Mouse (Mus musculus): Measurements from ENCODE around the gene Ecpas. TPM values are rescaled to one million over a fixed set of nuclear protein-coding genes. Genes with fewer than 3 reads are reported as not detected.

The Ecpas gene
- total RNA-seq (2015; ENCODE audit: low replicate concordance): 53.0 and 54.1 TPM in 2 replicates
- total RNA-seq (2017; ENCODE audit: low replicate concordance): 34.0 and 34.1 TPM in 2 replicates

DNA sequence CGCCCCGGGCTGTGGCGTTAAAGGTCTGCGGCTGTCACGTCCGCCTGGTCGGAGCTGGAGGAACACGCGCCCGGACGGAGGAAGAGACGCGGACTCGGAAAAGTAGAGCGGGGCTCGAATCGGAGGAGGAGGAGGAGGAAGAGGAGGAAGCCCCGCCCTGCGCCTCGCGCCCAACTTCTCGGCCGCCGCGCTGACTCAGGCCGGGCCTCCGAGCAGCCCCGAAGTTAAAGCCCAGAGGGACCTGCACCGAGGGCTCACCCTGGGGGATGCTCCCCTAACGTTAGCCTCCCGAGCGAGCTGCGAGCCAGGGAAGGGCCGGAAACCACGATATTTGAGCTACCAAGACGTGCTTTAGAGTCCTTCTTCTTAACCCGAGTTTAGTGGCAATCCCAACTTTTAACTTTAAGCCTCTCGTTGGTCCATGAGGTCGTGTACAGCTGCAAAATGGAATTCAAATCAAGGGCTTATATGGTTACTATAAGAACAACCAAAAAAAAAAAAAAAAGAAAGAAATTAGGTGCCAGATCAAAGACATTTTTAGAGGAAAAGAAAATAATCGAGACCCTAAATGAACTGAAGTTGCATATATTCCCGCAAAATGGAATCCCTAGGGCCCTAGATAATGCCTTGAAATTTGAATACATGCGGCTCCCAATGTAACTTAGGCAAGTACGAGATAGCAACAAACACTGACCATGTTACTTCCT lies at the start of gene Ecpas:
Gene Ecpas (minus strand): TSS at position 121 of the 707 bp plus-strand sequence.
- ATAC-seq (replicated peaks; ENCODE audit: low FRiP score, poor library complexity, severe bottlenecking): peak; percentile 91

DNA sequence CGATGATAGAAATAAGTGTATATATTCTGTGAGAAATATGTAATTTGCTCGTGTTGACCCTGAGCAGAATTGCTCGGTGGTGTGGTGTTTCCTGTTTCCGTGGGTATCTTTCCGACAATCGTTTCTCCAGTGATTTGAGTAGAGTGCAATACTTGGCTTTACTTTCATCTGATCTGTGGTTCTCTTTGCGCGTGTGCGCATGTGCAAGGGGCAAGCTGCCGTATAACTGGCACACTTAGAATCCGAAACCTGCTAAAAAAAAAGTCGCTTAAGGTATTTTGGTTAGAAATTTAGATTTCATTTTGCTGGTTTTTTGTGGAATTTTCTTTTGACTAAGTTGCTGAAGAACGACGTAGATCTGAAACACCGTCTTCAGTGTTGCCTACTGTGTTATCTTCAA lies 49.2 kb upstream of the Ecpas start:
- ATAC-seq (replicated peaks; ENCODE audit: low FRiP score, poor library complexity, severe bottlenecking): no peak

DNA sequence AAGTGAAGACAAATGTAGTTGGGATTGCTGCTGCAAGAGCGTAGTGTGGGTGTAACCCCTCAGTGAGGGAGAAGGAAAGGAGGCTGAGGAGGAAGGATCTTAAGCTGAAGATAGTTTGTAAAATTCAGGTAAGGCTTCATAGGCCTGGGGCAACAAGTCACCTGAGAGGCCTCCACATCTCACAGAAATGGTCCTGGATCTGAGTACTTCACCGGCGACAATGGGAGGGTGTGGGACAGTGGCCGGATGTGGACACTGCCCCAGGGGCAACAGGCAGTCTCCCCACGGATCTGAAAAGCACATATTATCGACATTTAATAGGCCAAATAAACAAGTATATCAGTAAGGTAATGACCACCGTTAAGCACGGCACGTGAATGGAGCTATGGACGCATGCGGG lies 40.1 kb upstream of the Ecpas start:
- ATAC-seq (replicated peaks; ENCODE audit: low FRiP score, poor library complexity, severe bottlenecking): no peak

DNA sequence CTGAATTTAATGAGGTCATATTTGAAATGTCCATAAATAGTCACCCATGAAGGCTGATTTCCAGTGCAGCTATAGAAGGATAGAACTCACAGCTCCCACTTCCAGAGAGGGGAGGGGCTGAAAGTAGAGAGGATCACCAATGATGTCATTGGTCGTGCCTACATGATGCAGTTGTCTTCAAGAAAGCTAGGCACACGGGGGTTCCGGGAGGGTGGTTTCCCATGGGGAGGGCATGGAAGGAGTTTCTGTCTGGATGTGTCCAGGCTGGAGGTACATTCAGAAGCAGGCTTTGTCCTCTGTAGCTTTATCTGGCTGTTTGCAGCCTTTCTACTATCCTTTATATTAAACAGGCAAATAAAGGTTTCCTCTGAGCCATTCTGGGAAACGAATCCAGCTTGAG lies 35.8 kb upstream of the Ecpas start:
- ATAC-seq (replicated peaks; ENCODE audit: low FRiP score, poor library complexity, severe bottlenecking): no peak

DNA sequence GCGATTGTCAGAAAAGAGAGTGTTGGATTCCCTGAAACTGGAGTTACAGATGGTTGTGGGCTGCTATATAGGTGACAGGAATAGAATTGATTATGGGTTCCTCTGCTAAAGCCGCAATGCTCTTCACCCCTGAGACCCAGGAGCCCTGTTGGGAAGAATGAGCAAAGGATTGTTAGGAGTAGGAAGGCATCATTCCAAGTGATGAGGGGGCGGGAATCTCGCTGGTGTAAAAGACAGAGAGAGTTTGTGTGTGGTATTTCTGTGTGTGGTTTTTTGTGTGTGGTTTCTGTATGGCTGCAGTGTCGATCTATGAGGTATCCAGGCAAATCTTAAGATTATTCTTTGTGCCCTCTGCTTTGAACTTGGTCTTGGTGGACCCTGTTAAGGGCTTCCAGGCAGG lies 32.1 kb upstream of the Ecpas start:
- ATAC-seq (replicated peaks; ENCODE audit: low FRiP score, poor library complexity, severe bottlenecking): no peak

- no peak for ATAC-seq (replicated peaks; ENCODE audit: low FRiP score, poor library complexity, severe bottlenecking)
Observed at GRCm38 (mm10) chr4:58944206-58944553, 31.6 kb upstream of the Ecpas start.

DNA sequence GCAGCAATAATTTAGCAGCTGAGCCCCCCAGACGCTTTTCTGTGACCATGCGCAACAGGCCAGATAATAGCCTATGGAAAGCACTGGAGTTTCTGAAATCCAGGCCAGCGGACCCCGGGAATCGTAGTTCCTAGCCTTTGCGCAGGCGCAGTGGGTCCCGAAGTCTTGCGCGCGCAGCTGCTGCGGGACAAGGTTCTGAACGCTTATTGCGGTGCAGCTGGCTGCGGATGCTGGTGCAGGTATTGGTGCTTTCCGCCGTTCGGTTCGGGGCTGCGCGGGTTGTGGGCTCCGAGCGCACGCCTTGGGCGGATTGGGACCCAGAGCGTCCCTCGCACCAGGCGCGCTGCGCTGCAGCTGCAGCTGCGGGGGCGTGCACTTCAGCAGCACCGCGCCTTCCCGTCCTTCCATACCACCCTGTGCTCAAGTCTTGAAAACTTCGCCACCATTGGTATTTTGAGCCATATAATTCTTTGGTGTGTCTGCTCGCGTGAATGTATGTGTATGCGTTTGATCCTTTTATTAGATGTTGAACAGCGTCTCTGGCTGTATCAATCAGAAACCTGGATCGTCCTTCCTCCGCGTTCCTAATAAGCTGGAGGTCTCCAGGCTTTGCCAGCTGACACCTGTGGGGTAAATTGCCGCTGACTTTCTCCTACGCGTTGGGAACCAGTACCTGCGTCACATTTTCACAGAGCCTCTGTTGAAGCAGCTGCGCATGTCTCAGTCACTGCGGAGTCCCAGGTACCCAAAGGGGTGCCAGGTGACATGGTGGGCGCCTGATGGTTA lies 31.1 kb upstream of the Ecpas start, which contains the start of gene Zkscan16:
Gene Zkscan16 (plus strand): TSS at position 209 of the 786 bp plus-strand sequence.
- ATAC-seq (replicated peaks; ENCODE audit: low FRiP score, poor library complexity, severe bottlenecking): no peak

DNA sequence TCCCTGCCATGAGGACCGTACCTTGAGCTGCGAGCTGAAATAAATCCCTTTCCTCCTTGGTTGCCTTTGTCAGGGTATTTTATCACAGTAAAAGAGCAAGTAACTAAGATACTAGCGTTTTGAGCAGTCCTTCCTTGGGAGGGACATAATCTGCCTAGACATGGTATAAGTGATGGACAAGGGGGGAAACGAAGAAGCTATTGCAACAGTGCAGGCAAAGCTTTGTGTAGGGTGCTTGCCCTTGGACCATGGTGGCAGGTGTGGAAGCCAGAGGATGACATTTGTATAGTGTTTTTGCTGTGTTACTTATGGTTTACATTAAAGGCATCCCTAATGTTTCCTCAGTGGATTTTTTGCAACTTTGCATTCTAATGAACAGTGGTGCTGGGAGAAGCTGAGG lies 30.4 kb upstream of the Ecpas start:
- ATAC-seq (replicated peaks; ENCODE audit: low FRiP score, poor library complexity, severe bottlenecking): no peak

- no peak for ATAC-seq (replicated peaks; ENCODE audit: low FRiP score, poor library complexity, severe bottlenecking)
Observed at GRCm38 (mm10) chr4:58941638-58942037, 29.1 kb upstream of the Ecpas start.

DNA sequence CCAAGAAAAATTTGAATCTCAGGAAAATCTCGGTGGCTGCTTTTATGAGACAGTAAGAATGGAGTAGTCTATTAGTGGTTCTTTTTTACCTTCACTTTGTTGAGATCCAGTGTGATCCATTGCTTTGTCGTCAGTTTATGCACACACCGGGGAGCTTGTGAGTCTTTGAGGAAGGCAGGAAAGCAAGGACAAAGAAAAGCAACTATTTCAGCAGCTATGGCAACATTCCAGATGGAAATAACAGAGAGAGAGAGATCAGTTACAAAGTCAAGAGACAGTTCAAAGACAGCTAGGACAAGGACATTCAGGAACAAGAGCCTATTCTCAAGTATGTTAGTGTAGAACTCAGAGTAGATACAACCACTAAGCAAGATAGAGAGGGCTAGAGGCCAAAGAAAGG lies 23.3 kb upstream of the Ecpas start:
- ATAC-seq (replicated peaks; ENCODE audit: low FRiP score, poor library complexity, severe bottlenecking): no peak

- no peak for ATAC-seq (replicated peaks; ENCODE audit: low FRiP score, poor library complexity, severe bottlenecking)
Observed at GRCm38 (mm10) chr4:58934746-58935476, 22.4 kb upstream of the Ecpas start.

- ATAC-seq (replicated peaks; ENCODE audit: low FRiP score, poor library complexity, severe bottlenecking): no peak
Observed at GRCm38 (mm10) chr4:58934308-58934707, 21.8 kb upstream of the Ecpas start.

GRCm38 (mm10) chr4:58932541-58932940 lies 20.0 kb upstream of the Ecpas start:
- no peak for ATAC-seq (replicated peaks; ENCODE audit: low FRiP score, poor library complexity, severe bottlenecking)

DNA sequence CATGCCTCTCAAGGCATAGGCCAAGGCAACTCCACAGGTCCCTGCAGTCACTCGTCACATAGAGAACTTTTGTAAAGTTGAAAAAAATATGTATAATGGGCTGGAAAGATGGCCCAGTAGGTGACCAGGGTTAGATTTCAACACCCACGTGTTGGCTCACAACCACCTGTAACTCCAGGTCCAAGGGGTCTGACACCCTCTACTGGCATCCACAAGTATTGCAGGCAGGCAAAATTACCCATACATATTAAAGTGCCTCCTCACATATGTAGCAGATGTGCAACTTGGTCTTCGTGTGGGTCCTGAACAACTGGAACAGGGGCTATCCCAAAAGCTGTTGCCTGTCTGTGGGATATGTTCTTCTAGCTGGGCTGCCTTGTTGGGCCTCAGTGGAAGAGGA lies 15.1 kb upstream of the Ecpas start:
- ATAC-seq (replicated peaks; ENCODE audit: low FRiP score, poor library complexity, severe bottlenecking): no peak

DNA sequence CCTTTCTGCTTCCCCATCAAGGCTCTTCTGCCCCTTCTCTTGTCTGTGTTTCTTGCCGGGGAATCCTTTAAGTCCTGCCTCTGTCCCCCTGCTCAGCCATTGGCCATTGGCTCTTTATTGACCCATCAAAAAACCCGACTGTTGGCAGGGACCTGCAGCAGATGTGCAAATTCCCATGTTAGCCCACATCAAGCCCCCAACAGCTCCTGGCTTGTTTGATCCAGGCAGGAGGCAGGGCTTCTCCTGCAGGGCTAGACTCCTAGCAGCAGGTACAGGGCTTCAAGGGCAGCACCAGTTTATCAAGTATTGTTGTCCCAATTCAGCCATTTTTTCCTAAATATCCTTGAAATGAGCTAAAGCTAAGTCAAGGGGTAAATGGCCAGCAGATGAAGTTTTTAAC lies 13.6 kb upstream of the Ecpas start:
- no peak for ATAC-seq (replicated peaks; ENCODE audit: low FRiP score, poor library complexity, severe bottlenecking)

GRCm38 (mm10) chr4:58925664-58926063 lies 13.1 kb upstream of the Ecpas start:
- ATAC-seq (replicated peaks; ENCODE audit: low FRiP score, poor library complexity, severe bottlenecking): no peak

- ATAC-seq (replicated peaks; ENCODE audit: low FRiP score, poor library complexity, severe bottlenecking): no peak
Observed at GRCm38 (mm10) chr4:58923933-58924332, 11.4 kb upstream of the Ecpas start.

- ATAC-seq (replicated peaks; ENCODE audit: low FRiP score, poor library complexity, severe bottlenecking): no peak
Observed at GRCm38 (mm10) chr4:58915081-58915826, 2.7 kb upstream of the Ecpas start.

DNA sequence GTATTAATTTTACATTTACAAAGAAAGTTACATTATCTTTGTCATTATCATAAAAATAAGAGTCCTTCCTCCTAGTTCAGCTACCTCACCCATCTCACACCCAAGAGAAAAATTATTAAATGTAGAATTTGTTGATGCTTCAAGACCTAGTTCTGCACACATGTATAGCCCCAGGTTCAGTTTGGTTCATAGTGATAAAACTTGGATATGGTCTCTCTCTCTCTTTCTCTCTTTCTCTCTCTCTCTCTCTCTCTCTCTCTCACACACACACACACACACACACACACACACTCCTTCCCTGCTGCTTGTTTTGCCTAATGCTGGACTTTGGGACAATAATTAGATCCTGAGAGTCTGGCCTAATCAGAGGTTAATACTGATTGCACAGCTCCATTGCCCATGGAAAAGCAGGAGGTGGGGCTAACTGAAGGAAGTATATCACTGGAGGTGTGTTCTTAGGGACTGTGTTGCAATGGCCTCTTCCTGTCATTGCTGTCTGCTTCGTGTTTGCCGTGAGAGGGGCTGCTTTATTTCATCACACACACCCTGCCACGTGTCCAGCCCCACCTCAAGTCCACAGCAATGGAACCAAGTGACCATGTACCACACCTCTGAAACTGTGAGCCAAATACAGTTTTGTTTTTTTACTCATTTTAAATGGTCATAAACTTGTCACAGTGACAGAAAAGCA lies 932 bp upstream of the Ecpas start:
- no peak for ATAC-seq (replicated peaks; ENCODE audit: low FRiP score, poor library complexity, severe bottlenecking)
